Mouse (Mus musculus): ENCODE measurements around the gene Hspa12b.

Gene Hspa12b

GRCm38 (mm10) chr2:131129836-131130235 lies 2.8 kb downstream of the Hspa12b start:
- no peak for DNase-seq (ENCODE audit: low spot score in 2 of 2)

- DNase-seq (ENCODE audit: low spot score in 2 of 2) = no peak
Measured at GRCm38 (mm10) chr2:131130849-131131248, 3.8 kb downstream of the Hspa12b start.

GRCm38 (mm10) chr2:131132111-131132888 lies 5.2 kb downstream of the Hspa12b start:
- no peak for DNase-seq (ENCODE audit: low spot score in 2 of 2)

- no peak for DNase-seq (ENCODE audit: low spot score in 2 of 2)
Measured at GRCm38 (mm10) chr2:131132930-131133547, 6.0 kb downstream of the Hspa12b start, which contains the start of gene Gm11037. Gene Gm11037 (plus strand): TSS chr2:131133497.

- no peak for DNase-seq (ENCODE audit: low spot score in 2 of 2)
Measured at GRCm38 (mm10) chr2:131134381-131134780, 7.3 kb downstream of the Hspa12b start.

GRCm38 (mm10) chr2:131134826-131135400 lies 7.8 kb downstream of the Hspa12b start:
- no peak for DNase-seq (ENCODE audit: low spot score in 2 of 2)

GRCm38 (mm10) chr2:131135521-131136139 lies 8.6 kb downstream of the Hspa12b start:
- no peak for DNase-seq (ENCODE audit: low spot score in 2 of 2)

- DNase-seq (ENCODE audit: low spot score in 2 of 2) = no peak
Measured at GRCm38 (mm10) chr2:131138296-131138695, 11.2 kb downstream of the Hspa12b start.

- no peak for DNase-seq (ENCODE audit: low spot score in 2 of 2)
Measured at GRCm38 (mm10) chr2:131138760-131139159, 11.7 kb downstream of the Hspa12b start.

GRCm38 (mm10) chr2:131139287-131139686 lies 12.2 kb downstream of the Hspa12b start:
- DNase-seq (ENCODE audit: low spot score in 2 of 2) = no peak

GRCm38 (mm10) chr2:131139886-131140532 lies 12.9 kb downstream of the Hspa12b start:
- no peak for DNase-seq (ENCODE audit: low spot score in 2 of 2)

GRCm38 (mm10) chr2:131140533-131140905 lies 13.4 kb downstream of the Hspa12b start:
- peak in 1 of 2 experiments; percentile 34 for DNase-seq (ENCODE audit: low spot score in 2 of 2)

- no peak for DNase-seq (ENCODE audit: low spot score in 2 of 2)
Measured at GRCm38 (mm10) chr2:131141336-131141986, 14.4 kb downstream of the Hspa12b start.

- peak; percentile 21 to 47 for DNase-seq (ENCODE audit: low spot score in 2 of 2)
Measured at GRCm38 (mm10) chr2:131142592-131142991, 15.5 kb downstream of the Hspa12b start.

GRCm38 (mm10) chr2:131143007-131143780 lies 16.1 kb downstream of the Hspa12b start:
- DNase-seq (ENCODE audit: low spot score in 2 of 2) = no peak

GRCm38 (mm10) chr2:131145121-131145520 lies 18.0 kb downstream of the Hspa12b start:
- no peak for DNase-seq (ENCODE audit: low spot score in 2 of 2)

- DNase-seq (ENCODE audit: low spot score in 2 of 2) = peak; percentile 54 to 71
Measured at GRCm38 (mm10) chr2:131145536-131145935, 18.5 kb downstream of the Hspa12b start.

- no peak for DNase-seq (ENCODE audit: low spot score in 2 of 2)
Measured at GRCm38 (mm10) chr2:131146193-131147042, 19.3 kb downstream of the Hspa12b start.

- no peak for DNase-seq (ENCODE audit: low spot score in 2 of 2)
Measured at GRCm38 (mm10) chr2:131147043-131147365, 19.9 kb downstream of the Hspa12b start.
